Mouse (Mus musculus) sigmoid colon, adult 10 weeks (tissue): ENCODE measurements around the gene Trappc3. TPM values are rescaled to one million over a fixed set of nuclear protein-coding genes. Genes with fewer than 3 reads are reported as not detected.

ENCODE experiments used
- polyA plus RNA-seq: library from polyadenylated mRNA; stranded (reverse); fragments of 350-450 nt; fragmentation: Illumina TruSeq; extraction: RNeasy Lipid Tissue Mini Kit (QIAGEN cat#74804); gene quantifications from one replicate; pipeline ENCODE4 v1.2.3, GENCODE M21; 2014; ENCODE audit warnings: low read depth, low replicate concordance

Gene Trappc3
- 27.4 TPM for polyA plus RNA-seq

GRCm38 (mm10) chr4:126262119-126262807 is at the start of gene Trappc3:
Gene Trappc3 (plus strand): TSS chr4:126262325.

GRCm38 (mm10) chr4:126256131-126256791 is 5.9 kb upstream of the Trappc3 start, which contains the start of gene Map7d1:
Gene Map7d1 (minus strand): TSS chr4:126256343.

GRCm38 (mm10) chr4:126286492-126286891 is 24.4 kb downstream of the Trappc3 start, which contains the start of gene Col8a2:
Gene Col8a2 (plus strand): TSS chr4:126286793.

GRCm38 (mm10) chr4:126321111-126321853 is 59.2 kb downstream of the Trappc3 start, which contains the start of gene Adprhl2:
Gene Adprhl2 (minus strand): TSS chr4:126321703.

DNA sequence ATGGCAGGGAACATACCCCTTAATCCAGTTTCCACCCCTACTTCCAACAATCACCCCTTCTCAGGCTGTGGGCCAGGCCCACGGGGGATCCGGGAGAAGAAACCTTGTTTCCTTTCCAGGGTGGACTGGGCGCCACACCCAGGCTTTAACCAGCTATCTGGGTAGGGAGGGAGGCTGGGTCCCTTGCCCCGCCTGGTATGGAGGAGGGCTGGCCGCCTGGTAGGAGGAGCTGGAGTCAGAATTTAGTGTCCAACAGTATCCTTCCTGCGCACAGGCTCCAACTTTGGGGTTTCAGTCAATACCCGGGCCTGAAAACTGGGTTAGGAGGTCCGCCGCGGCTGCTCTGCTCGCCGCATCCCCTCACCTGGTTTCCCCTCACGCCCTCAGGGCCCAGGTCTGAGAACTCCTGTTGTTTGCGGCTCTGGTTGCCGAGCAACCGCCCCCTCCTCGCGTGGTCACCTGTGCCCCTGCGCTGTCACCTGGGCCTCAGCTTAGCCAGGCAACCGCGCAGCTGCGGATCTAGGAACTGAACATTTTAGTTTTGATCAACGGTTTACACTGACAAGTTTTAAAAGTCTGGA is 63.2 kb downstream of the Trappc3 start, which contains the start of gene Tekt2:
Tekt2 (minus strand) TSS at position 408 of the 581 bp plus-strand sequence.

Other genes starting within 250 kb of the Trappc3 start
- gene Csf3r, start 237.8 kb upstream of the Trappc3 start, polyA plus RNA-seq, result 0.32 TPM
- 68.4 TPM for gene Mrps15, start 215.4 kb upstream of the Trappc3 start, polyA plus RNA-seq
- gene Oscp1, start 203.8 kb upstream of the Trappc3 start, polyA plus RNA-seq, result 1.4 TPM
- 0.63 TPM for gene Lsm10, start 165.7 kb upstream of the Trappc3 start, polyA plus RNA-seq
- gene Stk40, start 158.4 kb upstream of the Trappc3 start, polyA plus RNA-seq, result 3.5 TPM
- gene Eva1b, start 114.6 kb upstream of the Trappc3 start, polyA plus RNA-seq, result not detected
- 14.5 TPM for gene Sh3d21, start 98.8 kb upstream of the Trappc3 start, polyA plus RNA-seq
- gene Thrap3, start 59.6 kb upstream of the Trappc3 start, polyA plus RNA-seq, result 300 TPM
- 2.3 TPM for gene Map7d1, start 6.0 kb upstream of the Trappc3 start, polyA plus RNA-seq
- 0.85 TPM for gene Col8a2, start 24.5 kb downstream of the Trappc3 start, polyA plus RNA-seq
- not detected for gene Adprhl2, start 59.4 kb downstream of the Trappc3 start, polyA plus RNA-seq
- not detected for gene Tekt2, start 63.4 kb downstream of the Trappc3 start, polyA plus RNA-seq
- gene Ago3, start 167.2 kb downstream of the Trappc3 start, polyA plus RNA-seq, result 13.6 TPM
- gene Ago1, start 206.3 kb downstream of the Trappc3 start, polyA plus RNA-seq, result 17.8 TPM